ENCODE assay signal across 8 mouse cellular contexts in genomic region chr12:24493412-24493811, GRCm38 (mm10). TPM values are rescaled to one million over a fixed set of nuclear protein-coding genes. Genes with fewer than 3 reads are reported as not detected.
A peak's percentile ranks its signal among the peaks of the same experiment; 100 is the strongest.
DNase-seq lines count a peak whose midpoint lies in the region; ATAC-seq lines count a peak whose summit lies in the region.

No protein-coding gene starts in this region.

- 58% methylated on average over 30 of the region's 30 CpGs for WGBS in midbrain, embryonic 16.5 days

- DNase-seq in adrenal gland, postnatal 10 days = peak; percentile 15
- DNase-seq in adrenal gland, adult 2 months = no peak
- peak; percentile 50 for DNase-seq in CD4-positive, CD25-positive, alpha-beta regulatory T cell, adult 2 months (ENCODE audit: low read depth, low spot score)
- DNase-seq in kidney, postnatal 10 days = peak; percentile 13
- no peak for DNase-seq in frontal cortex, postnatal 36 days (ENCODE audit: low spot score in 2 of 2)
- DNase-seq in frontal cortex, adult 2 months (ENCODE audit: extremely low spot score in 1 of 2, low spot score in 1 of 2) = no peak

- no peak overlapping the region for H3K4me3 ChIP-seq in midbrain, embryonic 16.5 days (ENCODE audit: low read depth, low read length)

- no peaks in the 10 kb centered on the region for H3K27me3 ChIP-seq in midbrain, embryonic 16.5 days (ENCODE audit: control insufficient read depth, insufficient read depth, low read depth, low read length)

- no peak overlapping the region for H3K9ac ChIP-seq in midbrain, embryonic 16.5 days (ENCODE audit: low read depth, low read length)

- no peaks in the 10 kb centered on the region for H3K36me3 ChIP-seq in midbrain, embryonic 16.5 days (ENCODE audit: control insufficient read depth, insufficient read depth, low read length)

- peak; percentile 41 for ATAC-seq in granulocyte monocyte progenitor cell, adult 5-6 weeks (replicated peaks; ENCODE audit: poor library complexity, severe bottlenecking)
- no peak for ATAC-seq in midbrain, embryonic 16.5 days

- H3K4me1 ChIP-seq in midbrain, embryonic 16.5 days (ENCODE audit: control insufficient read depth, insufficient read depth, low read length) = no peaks in the 10 kb centered on the region

- H3K9me3 ChIP-seq in midbrain, embryonic 16.5 days (replicated peaks; ENCODE audit: control insufficient read depth, low read length, poor library complexity, severe bottlenecking) = no peaks in the 10 kb centered on the region

- H3K27ac ChIP-seq in midbrain, embryonic 16.5 days (ENCODE audit: low read length) = no peak overlapping the region

- H3K4me2 ChIP-seq in midbrain, embryonic 16.5 days (ENCODE audit: low read length) = peak overlapping the region; percentile 27

RNA-seq across cellular contexts. Expression of gene Taf1b, which starts 4.7 kb away (rescaled TPM):
- 10 to 100 TPM; 14.7 to 15.3 TPM for total RNA-seq in adrenal gland, postnatal 10 days (2021)
- 10 to 100 TPM; 11.7 to 15.0 TPM for total RNA-seq in adrenal gland, adult 2 months (2021)
- polyA plus RNA-seq in adrenal gland, adult 2 months (2012; rRNA removed) = 3.4 and 3.5 TPM in 2 replicates
- total RNA-seq in granulocyte monocyte progenitor cell, adult 5-6 weeks (2014; fragmentation: Nextera tagmentation) = 21.4 and 28.4 TPM in 2 replicates
- total RNA-seq in granulocyte monocyte progenitor cell, adult 5-6 weeks (2017) = 39.6 and 41.3 TPM in 2 replicates
- polyA plus RNA-seq in midbrain, embryonic 16.5 days (2015; fragmentation: Nextera tagmentation; extraction: Ambion mirVana) = 36.1 and 37.9 TPM in 2 replicates
- 20.1 and 23.7 TPM in 2 replicates for polyA plus RNA-seq in frontal cortex, adult 2 months (2012; rRNA removed)

Comparison
In these comparisons a context has a peak if more than half of its experiments do, and no peak if none do; other contexts are left out.
1. DNase-seq: peak in adrenal gland, postnatal 10 days (single experiment), CD4-positive, CD25-positive, alpha-beta regulatory T cell, adult 2 months (single experiment) and kidney, postnatal 10 days (single experiment); none in adrenal gland, adult 2 months (single experiment), frontal cortex, postnatal 36 days (0 of 2) and frontal cortex, adult 2 months (0 of 2).